Mouse (Mus musculus) left cerebral cortex, postnatal 10 days (tissue): ENCODE measurements around the gene Slc38a10. TPM values are rescaled to one million over a fixed set of nuclear protein-coding genes. Genes with fewer than 3 reads are reported as not detected.

Source experiments
- DNase-seq, 2 experiments: peaks; one replicate each; pipeline ENCODE4 v3.0.0; 2021 to 2022; ENCODE audit warnings: low spot score in 2 of 2, mixed read lengths in 1 of 2; ENCODE audit errors: extremely low spot score in 1 of 2
- intact Hi-C: fragments of 180-260 bp; cut with DNase I; formaldehyde crosslinking; loops from one replicate; pipeline ENCODE4 v1.15.1; 2025
- microRNA-seq: library from miRNA; unstranded; fragments of <30 nt; microRNA quantifications from one replicate; pipeline ENCODE4 v1.2.0, GENCODE M21; 2022
- total RNA-seq, 2 experiments: library from RNA; stranded (reverse); gene quantifications; 2 replicates each; pipeline ENCODE4 v1.2.3; 2021

Slc38a10 gene
- total RNA-seq, 2 experiments from 2014 or later: 107 to 118 TPM

DNA sequence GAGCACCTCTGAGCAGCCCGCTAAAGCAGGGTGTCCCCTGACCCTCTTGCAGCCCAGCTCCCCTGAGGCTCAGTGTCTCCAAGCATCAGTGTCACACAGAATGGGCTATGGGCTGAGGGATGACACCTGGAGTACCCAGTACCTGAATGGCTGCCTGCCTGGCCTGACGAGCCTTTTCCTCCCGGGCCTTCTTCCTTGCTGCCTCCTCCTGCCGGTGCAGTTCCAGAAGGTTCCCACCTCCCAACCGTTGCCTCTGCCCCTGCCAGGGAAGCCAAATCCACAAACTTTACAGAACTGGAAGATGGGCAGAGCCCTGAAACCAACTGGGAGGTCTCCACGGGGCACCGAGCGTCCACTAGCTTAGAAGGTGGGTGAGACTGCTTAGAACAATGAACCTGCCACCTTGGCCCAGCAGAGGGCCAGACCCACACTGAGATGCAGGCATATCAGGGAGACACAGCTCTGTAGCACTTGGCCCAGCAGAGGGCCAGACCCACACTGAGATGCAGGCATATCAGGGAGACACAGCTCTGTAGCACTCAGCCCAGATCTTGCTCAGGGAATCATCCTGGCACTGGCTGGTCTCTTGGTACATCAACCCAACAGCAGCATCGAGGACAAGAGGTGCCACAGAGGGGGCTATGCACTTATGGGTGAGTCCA is 78.0 kb downstream of the Slc38a10 start:
- intact Hi-C loops: no loop called here

DNA sequence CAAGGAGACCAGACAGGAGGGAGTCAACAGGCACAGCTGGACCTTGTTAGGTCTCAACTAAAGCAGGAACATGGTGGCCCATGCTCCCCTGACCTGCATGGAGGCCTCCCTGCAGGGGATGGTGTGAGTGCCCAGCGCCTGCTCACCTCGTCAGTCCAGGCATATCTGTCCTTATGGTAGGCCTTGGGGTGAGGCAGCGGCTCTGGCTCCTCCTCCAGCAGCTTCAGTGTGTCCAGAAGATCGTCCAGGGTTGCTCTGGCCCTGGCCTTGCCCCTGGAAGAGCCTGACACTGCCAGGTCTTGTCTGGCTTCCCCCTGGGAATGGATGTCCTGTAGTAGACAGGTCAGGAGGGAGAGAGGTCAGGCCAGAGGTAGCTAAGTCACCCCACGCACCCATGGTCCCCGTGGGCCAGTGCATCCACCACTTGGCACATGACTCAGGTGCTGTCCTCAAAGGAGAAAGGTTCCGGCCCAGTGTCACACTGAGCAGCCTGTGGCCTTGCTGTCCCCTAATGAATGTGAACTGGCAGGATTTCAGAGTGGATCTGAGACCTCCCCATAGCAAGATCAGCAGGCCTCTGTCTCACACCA is 79.3 kb downstream of the Slc38a10 start:
- DNase-seq: no peak
- intact Hi-C loops: no loop called here

More for the DNA sequence above, 78.0 kb downstream of the Slc38a10 start:
- DNase-seq: no peak

DNA sequence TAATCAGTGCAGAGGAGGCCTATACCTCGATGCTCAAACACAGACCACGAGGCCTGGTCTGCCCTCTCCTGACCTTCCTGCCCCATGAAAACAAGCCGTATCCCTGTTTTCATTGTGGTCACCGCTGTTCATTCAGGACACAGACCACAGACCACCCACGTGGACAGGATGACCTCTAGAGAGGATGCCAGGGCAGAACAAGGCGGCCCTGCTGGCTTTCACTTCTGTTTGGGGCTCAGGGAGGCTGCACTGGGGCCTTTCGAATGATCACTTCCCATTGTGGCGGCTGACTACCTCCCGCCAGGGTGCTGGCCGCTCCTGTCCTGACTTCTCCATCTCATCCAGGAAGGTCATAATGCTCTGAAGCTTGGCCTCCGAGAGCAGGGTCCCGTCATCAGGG is 80.1 kb downstream of the Slc38a10 start:
- intact Hi-C loops: no loop called here
- no peak for DNase-seq

DNA sequence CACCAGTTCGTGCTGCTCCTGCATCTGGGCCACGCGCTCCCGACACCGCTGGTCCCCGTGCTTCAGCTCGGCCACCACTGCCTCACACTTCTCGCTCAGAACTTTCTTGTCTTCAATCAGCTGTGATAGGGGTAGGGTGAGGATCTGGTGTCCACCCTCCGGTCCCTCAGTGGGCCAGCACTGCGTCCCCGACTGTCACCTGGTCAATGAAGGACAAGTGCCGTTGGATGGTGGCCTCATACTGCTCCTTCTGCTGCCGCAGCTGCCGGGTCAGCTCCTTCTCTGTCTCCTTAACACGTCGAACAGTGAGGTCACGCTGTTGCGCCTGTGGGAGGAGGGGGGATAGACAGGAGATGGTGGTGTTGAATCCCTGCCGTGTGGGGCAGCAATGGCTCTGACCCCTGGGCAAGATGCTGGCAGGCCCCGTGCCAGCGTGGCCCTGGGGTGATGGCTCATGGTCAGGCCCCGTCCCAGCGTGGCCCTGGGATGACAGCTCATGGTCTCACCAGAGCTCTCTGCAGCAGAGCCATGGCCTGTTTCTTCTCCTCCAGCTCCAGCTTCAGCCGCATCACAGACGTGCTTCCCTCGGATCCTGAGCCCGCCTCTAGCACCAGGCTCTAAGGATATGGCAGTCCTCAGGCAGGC is 80.7 kb downstream of the Slc38a10 start:
- intact Hi-C loops: no loop called here
- no peak for DNase-seq

GRCm38 (mm10) chr11:120069261-120069660 is 81.9 kb downstream of the Slc38a10 start:
- no peak for DNase-seq
- intact Hi-C loops: no loop called here

DNA sequence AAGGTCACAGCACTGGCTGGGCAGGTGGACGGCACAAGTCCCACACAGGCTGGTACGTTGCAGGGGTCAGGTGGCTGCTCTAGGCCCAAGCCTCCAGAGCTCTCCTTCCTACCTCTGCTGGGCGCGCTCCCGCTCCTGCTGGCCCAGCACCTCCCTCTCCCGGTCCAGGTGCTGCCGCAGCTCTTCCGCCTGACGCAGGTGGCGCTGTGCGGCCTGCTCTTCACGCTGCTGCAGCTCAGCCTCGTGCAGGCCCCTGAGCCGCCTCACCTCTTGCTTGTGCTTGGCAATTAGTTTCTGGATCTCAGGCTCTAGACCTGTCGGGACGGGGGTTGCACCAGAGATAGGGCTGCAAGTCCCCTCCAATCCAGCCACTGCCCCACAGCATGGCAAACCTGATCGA is 83.3 kb downstream of the Slc38a10 start:
- DNase-seq: no peak
- intact Hi-C loops: no loop called here

DNA sequence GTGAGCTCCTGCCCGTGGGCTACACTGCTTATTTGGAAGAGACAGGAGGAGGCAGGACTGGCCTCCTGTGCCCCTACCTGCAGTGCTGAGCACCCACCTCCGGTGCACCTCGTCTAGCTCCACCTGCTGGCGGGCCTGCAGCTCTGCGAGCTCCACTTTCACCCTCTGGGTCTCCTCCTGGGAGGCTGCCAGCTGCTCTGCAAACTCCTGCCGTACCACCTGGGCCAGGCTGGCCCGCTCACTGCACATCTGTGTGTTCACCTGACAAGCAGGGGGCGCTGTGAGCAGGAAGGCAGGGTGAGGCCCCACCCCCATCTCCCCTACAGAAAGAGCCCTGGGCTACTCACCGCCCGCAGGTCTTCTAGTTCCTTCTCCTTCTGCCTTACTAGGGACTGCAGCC is 85.9 kb downstream of the Slc38a10 start:
- peak in 1 of 2 experiments; percentile 83 for DNase-seq
- intact Hi-C loops: no loop called here

- no peak for DNase-seq
- intact Hi-C loops: no loop called here
Observed at GRCm38 (mm10) chr11:120064668-120065040, 86.5 kb downstream of the Slc38a10 start.

DNA sequence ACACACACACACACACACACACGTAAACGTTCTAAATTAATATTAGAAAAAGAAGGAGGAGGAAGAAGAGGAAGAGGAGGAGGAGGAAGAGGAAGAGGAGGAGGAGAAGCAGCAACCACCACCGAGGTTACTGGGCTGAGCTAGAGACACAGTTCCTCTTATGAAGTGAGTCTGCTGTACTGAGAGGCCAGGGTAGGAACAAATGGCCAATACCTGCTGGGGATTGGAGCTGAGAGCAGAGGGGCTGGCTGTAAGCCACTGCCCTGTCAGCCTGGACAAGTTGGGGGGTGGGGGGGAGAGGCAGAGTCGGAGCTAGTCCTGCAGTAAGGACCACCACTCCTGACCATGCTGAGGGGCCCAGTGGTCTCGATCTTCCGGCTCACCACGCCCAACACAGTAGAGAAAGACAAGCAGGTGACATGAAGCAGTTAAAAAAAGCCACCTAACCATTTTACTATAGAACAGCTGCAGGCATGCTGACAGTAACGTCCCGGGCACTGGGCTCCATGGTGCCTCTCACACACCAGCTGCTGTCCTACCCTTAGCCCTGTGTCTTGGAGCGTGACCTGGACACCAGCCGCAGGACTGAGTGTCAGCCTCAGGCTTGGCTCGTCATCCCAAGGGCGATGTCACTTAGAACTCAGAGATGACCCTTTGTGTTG is 87.0 kb downstream of the Slc38a10 start:
- intact Hi-C loops: no loop called here
- DNase-seq: no peak

DNA sequence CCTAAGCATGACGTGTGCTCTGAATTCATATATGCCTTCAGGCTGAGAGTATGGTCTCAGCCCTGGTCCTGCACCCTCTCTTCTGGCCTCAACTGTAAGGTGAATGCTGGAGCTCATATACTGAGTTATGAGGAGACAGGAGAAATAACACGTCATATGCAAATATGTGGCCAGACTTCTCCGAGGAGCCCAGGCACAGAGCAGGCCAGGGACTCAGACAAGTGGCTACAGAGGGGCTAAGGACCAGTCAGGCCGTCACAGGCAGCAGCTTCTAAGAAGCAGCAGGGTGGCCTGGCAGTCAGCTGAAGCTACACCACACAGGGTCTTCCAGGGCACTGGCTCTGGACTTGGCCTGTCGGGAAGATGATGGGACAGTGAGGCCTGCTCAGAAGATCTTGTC is 87.8 kb downstream of the Slc38a10 start:
- no peak for DNase-seq
- intact Hi-C loops: no loop called here

- intact Hi-C loops: no loop called here
Observed at GRCm38 (mm10) chr11:120060634-120061033, 90.5 kb downstream of the Slc38a10 start.

DNA sequence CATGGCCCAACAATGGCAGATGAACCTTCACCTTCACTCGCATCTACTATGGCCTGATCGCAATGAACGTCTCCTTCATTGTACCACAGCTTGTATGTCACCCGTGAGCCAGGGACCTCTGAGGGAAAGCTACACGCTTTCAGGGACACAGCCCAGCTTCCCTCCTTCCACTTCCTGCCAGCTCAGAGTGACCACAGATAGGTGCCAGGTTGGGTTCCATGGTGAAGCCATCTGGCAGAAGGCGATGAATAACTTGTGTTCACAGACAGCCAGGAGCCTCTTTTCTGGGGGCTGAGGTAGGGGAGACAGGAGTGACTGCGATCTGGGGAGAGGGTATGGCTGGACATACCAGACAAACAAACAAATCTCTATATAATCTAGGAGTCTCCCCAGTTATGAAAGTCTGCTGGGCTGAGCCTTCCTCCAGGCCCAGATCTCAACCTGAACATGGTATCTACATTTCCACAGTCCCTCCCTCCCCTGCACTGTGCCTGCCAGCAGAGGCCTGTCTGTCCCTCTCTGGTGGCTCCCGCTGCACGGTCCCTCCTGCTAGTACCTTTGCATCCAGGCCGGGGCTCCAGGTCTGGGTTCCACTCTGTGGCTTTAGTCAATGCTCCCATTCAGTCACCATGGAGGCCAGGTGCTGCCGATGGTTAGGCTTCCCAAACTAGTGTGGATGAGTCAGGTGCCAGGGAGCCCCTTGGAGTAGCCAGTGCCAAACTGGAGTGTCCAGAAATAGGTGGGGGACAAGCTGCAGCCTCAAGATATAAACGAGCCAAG is 95.0 kb downstream of the Slc38a10 start:
- intact Hi-C loops: no loop called here

More at GRCm38 (mm10) chr11:120060634-120061033, 90.5 kb downstream of the Slc38a10 start:
- DNase-seq: no peak

More for the DNA sequence above, 95.0 kb downstream of the Slc38a10 start:
- no peak for DNase-seq

Small RNA genes within 50 kb of the gene (microRNA-seq; reads per million reads assigned to microRNA genes)
- gene Gm25948: not detected

Other genes with a start within 250 kb of the Slc38a10 start
- gene Chmp6, start 237.9 kb downstream of the Slc38a10 start, total RNA-seq: 10 to 100 TPM; 43.0 to 46.9 TPM
- 100 to 1,000 TPM; 116 to 122 TPM for gene Baiap2, start 208.6 kb downstream of the Slc38a10 start, total RNA-seq
- 100 to 1,000 TPM; 136 to 153 TPM for gene Aatk, start 104.2 kb downstream of the Slc38a10 start, total RNA-seq
- gene Cep131, start 64.5 kb downstream of the Slc38a10 start, total RNA-seq: 10 to 100 TPM; 37.1 to 38.2 TPM
- gene Tepsin, start 52.6 kb downstream of the Slc38a10 start, total RNA-seq: 10 to 100 TPM; 17.5 to 21.4 TPM
- gene Ndufaf8, start 52.4 kb downstream of the Slc38a10 start, total RNA-seq: 10 to 100 TPM; 28.6 to 32.9 TPM
- 10 to 100 TPM; 19.7 to 20.6 TPM for gene Bahcc1, start 81.6 kb upstream of the Slc38a10 start, total RNA-seq
- 1,000 to 10,000 TPM; 2,375 to 2,523 TPM for gene Actg1, start 197.2 kb upstream of the Slc38a10 start, total RNA-seq
- gene Fscn2, start 210.2 kb upstream of the Slc38a10 start, total RNA-seq: not detected
- 10 to 100 TPM; 59.2 to 64.4 TPM for gene Faap100, start 227.4 kb upstream of the Slc38a10 start, total RNA-seq